In genomic region chr4:40513235-40513634, GRCm38 (mm10) we compare ENCODE assay signal across 15 mouse cellular contexts. TPM values are rescaled to one million over a fixed set of nuclear protein-coding genes. Genes with fewer than 3 reads are reported as not detected.
"Had no signal": no experiment of that assay in that cellular context is flagged by ENCODE, and none has a peak within 500 bp of the region (broad histone marks: within the 10 kb centered on the region; RNA-seq: fewer than 3 reads in every experiment).

No protein-coding gene starts in this region.

- DNase-seq: gastrocnemius, postnatal 14 days; gastrocnemius, postnatal 36 days; heart, adult 18-20 months; heart, postnatal 10 days; heart, postnatal 36 days; kidney, adult 11 months; kidney, adult 2 months; kidney, adult 9 months; kidney, postnatal 14 days; kidney, postnatal 36 days; layer of hippocampus, adult 9-11 months; layer of hippocampus, postnatal 36 days; left cerebral cortex, postnatal 4 days had no signal

RNA-seq across cellular contexts. Expression of gene Tmem215, which starts 41.3 kb away (rescaled TPM):
- total RNA-seq: gastrocnemius, adult 18-20 months; gastrocnemius, adult 8-10 months; gastrocnemius, postnatal 14 days; gastrocnemius, postnatal 36 days; heart, adult 18-20 months; heart, postnatal 36 days had no signal
